Mouse (Mus musculus): ENCODE measurements at regions not wholly inside any gene's neighbourhood (a gene's known extent, or its start where the extent isn't known, plus 50 kb on each side); places are given as distances from the start of the nearest gene placed in this dataset.
A peak's percentile ranks its signal among the peaks of the same experiment; 100 is the strongest.

- no peak overlapping the region for H3K4me3 ChIP-seq (ENCODE audit: low read length)
- TF ChIP-seq CTCF (IDR thresholded peaks at IDR 0.05; ENCODE audit: low read depth), result peak; percentile 96
- ATAC-seq (no peak), DNase-seq (ENCODE audit: low spot score) (peak; percentile 93)
- no peaks in the 10 kb centered on the region for H3K27me3 ChIP-seq (ENCODE audit: insufficient read depth, low read length)
- H3K4me1 ChIP-seq (ENCODE audit: insufficient read depth, low read length), result peaks cover 9% of the 10 kb centered on the region
- H3K9me3 ChIP-seq (ENCODE audit: low read length), result no peaks in the 10 kb centered on the region
- no peak overlapping the region for H3K27ac ChIP-seq
- no peaks in the 10 kb centered on the region for H3K36me3 ChIP-seq (ENCODE audit: insufficient read depth, low read length)
- peak overlapping the region; percentile 22; the same call in 1 of the 2 replicates for H3K4me2 ChIP-seq (ENCODE audit: low read depth, low read length)
- WGBS, result 12% methylated on average over 12 of the region's 12 CpGs
- no peak overlapping the region for H3K9ac ChIP-seq (replicated peaks; ENCODE audit: low read length)
Observed at GRCm38 (mm10) chr10:66909204-66909889, 186.6 kb upstream of the Jmjd1c start.

GRCm38 (mm10) chr10:66909905-66910681 is 185.8 kb upstream of the Jmjd1c start:
- Histone ChIP-seq H3K27ac (no peak overlapping the region), H3K9ac (replicated peaks; ENCODE audit: low read length) (no peak overlapping the region), H3K36me3 (ENCODE audit: insufficient read depth, low read length) (no peaks in the 10 kb centered on the region), H3K4me3 (ENCODE audit: low read length) (no peak overlapping the region), H3K4me2 (ENCODE audit: low read depth, low read length) (no peak overlapping the region), H3K4me1 (ENCODE audit: insufficient read depth, low read length) (peaks cover 10% of the 10 kb centered on the region), H3K9me3 (ENCODE audit: low read length) (no peaks in the 10 kb centered on the region), H3K27me3 (ENCODE audit: insufficient read depth, low read length) (no peaks in the 10 kb centered on the region)
- no peak for DNase-seq (ENCODE audit: low spot score)
- ATAC-seq, result no peak
- no peak for TF ChIP-seq CTCF (IDR thresholded peaks at IDR 0.05; ENCODE audit: low read depth)
- 68% methylated on average over 17 of the region's 17 CpGs for WGBS

- ATAC-seq (no peak), DNase-seq (ENCODE audit: low spot score) (no peak)
- no peaks in the 10 kb centered on the region for H3K27me3 ChIP-seq (ENCODE audit: insufficient read depth, low read length)
- no peaks in the 10 kb centered on the region for H3K36me3 ChIP-seq (ENCODE audit: insufficient read depth, low read length)
- H3K9me3 ChIP-seq (ENCODE audit: low read length), result no peaks in the 10 kb centered on the region
- no peak for TF ChIP-seq CTCF (IDR thresholded peaks at IDR 0.05; ENCODE audit: low read depth)
- H3K4me3 ChIP-seq (ENCODE audit: low read length), result no peak overlapping the region
- peaks cover 10% of the 10 kb centered on the region for H3K4me1 ChIP-seq (ENCODE audit: insufficient read depth, low read length)
- whole genome bisulfite sequencing, result 50% methylated on average over 10 of the region's 10 CpGs
- peak overlapping the region; percentile 26; the same call in 1 of the 2 replicates for H3K27ac ChIP-seq
- H3K9ac ChIP-seq (replicated peaks; ENCODE audit: low read length), result no peak overlapping the region
- H3K4me2 ChIP-seq (ENCODE audit: low read depth, low read length), result 0 out of 2 replicates have a peak overlapping the region, but pooled peaks have one; percentile 10
Observed at GRCm38 (mm10) chr10:66911261-66911911, 184.5 kb upstream of the Jmjd1c start.

GRCm38 (mm10) chr10:66912440-66912839 is 183.5 kb upstream of the Jmjd1c start:
- H3K36me3 ChIP-seq (ENCODE audit: insufficient read depth, low read length), result no peaks in the 10 kb centered on the region
- ATAC-seq, result no peak
- no peaks in the 10 kb centered on the region for H3K9me3 ChIP-seq (ENCODE audit: low read length)
- no peak overlapping the region for H3K4me3 ChIP-seq (ENCODE audit: low read length)
- H3K4me1 ChIP-seq (ENCODE audit: insufficient read depth, low read length), result peaks cover 10% of the 10 kb centered on the region
- no peaks in the 10 kb centered on the region for H3K27me3 ChIP-seq (ENCODE audit: insufficient read depth, low read length)
- no peak overlapping the region for H3K27ac ChIP-seq
- no peak for TF ChIP-seq CTCF (IDR thresholded peaks at IDR 0.05; ENCODE audit: low read depth)
- 82% methylated on average over 4 of the region's 4 CpGs for WGBS
- H3K9ac ChIP-seq (replicated peaks; ENCODE audit: low read length), result no peak overlapping the region
- DNase-seq (ENCODE audit: low spot score), result no peak
- no peak overlapping the region for H3K4me2 ChIP-seq (ENCODE audit: low read depth, low read length)

- Histone ChIP-seq H3K4me3 (ENCODE audit: low read length) (no peak overlapping the region), H3K9me3 (ENCODE audit: low read length) (no peaks in the 10 kb centered on the region), H3K9ac (replicated peaks; ENCODE audit: low read length) (no peak overlapping the region), H3K27me3 (ENCODE audit: insufficient read depth, low read length) (no peaks in the 10 kb centered on the region), H3K36me3 (ENCODE audit: insufficient read depth, low read length) (no peaks in the 10 kb centered on the region), H3K4me2 (ENCODE audit: low read depth, low read length) (0 out of 2 replicates have a peak overlapping the region, but pooled peaks have one; percentile 8), H3K4me1 (ENCODE audit: insufficient read depth, low read length) (peaks cover 10% of the 10 kb centered on the region), H3K27ac (no peak overlapping the region)
- TF ChIP-seq CTCF (IDR thresholded peaks at IDR 0.05; ENCODE audit: low read depth), result no peak
- WGBS, result 65% methylated on average over 14 of the region's 14 CpGs
- ATAC-seq (no peak), DNase-seq (ENCODE audit: low spot score) (no peak)
Observed at GRCm38 (mm10) chr10:66913187-66913586, 182.7 kb upstream of the Jmjd1c start.

GRCm38 (mm10) chr10:66913627-66914026 is 182.3 kb upstream of the Jmjd1c start:
- TF ChIP-seq CTCF (IDR thresholded peaks at IDR 0.05; ENCODE audit: low read depth), result peak; percentile 56
- DNase-seq (ENCODE audit: low spot score) (peak; percentile 91), ATAC-seq (peak; percentile 87)
- Histone ChIP-seq H3K4me1 (ENCODE audit: insufficient read depth, low read length) (peaks cover 10% of the 10 kb centered on the region), H3K4me3 (ENCODE audit: low read length) (no peak overlapping the region), H3K27me3 (ENCODE audit: insufficient read depth, low read length) (no peaks in the 10 kb centered on the region), H3K9ac (replicated peaks; ENCODE audit: low read length) (no peak overlapping the region), H3K36me3 (ENCODE audit: insufficient read depth, low read length) (no peaks in the 10 kb centered on the region), H3K27ac (no peak overlapping the region), H3K9me3 (ENCODE audit: low read length) (no peaks in the 10 kb centered on the region), H3K4me2 (ENCODE audit: low read depth, low read length) (0 out of 2 replicates have a peak overlapping the region, but pooled peaks have one; percentile 8)
- WGBS, result 26% methylated on average over 8 of the region's 8 CpGs
